Mouse (Mus musculus) MEL (cell line): ENCODE results near the gene Taldo1. TPM values are rescaled to one million over a fixed set of nuclear protein-coding genes. Genes with fewer than 3 reads are reported as not detected.

Source experiments
- DNase-seq: peaks from one replicate; pipeline ENCODE4 v3.0.0; 2011; ENCODE audit warnings: low read depth, low spot score
- H3K27ac ChIP-seq: 2 replicates; pipeline ENCODE4 v1.5.1; 2012; ENCODE audit warnings: low read depth, mild to moderate bottlenecking, control low read depth, low read length, moderate library complexity; ENCODE audit not compliant: control insufficient read depth
- H3K27me3 ChIP-seq, 2 experiments: fragments of 150-350 bp in 1 of 2; sonication (generic) in 1 of 2; 2 replicates each; pipeline ENCODE4 v1.6.1; 2012; ENCODE audit warnings: low read length in 2 of 2, mild to moderate bottlenecking in 2 of 2, improper control_type of control experiment in 1 of 2, moderate library complexity in 1 of 2; ENCODE audit not compliant: insufficient read depth in 2 of 2, control insufficient read depth in 1 of 2
- H3K36me3 ChIP-seq, 2 experiments: 2 replicates each; pipeline ENCODE4 v1.6.1; 2012 to 2014; ENCODE audit warnings: low read length in 2 of 2, improper control_type of control experiment in 1 of 2, inconsistent platforms in 1 of 2, mild to moderate bottlenecking in 1 of 2; ENCODE audit not compliant: insufficient read depth in 2 of 2, control insufficient read depth in 1 of 2
- H3K4me1 ChIP-seq, 2 experiments: fragments of 150-350 bp in 1 of 2; sonication (generic) in 1 of 2; 2 replicates each; pipeline ENCODE4 v1.6.1; 2012; ENCODE audit warnings: low read length in 2 of 2, improper control_type of control experiment in 1 of 2, mild to moderate bottlenecking in 1 of 2; ENCODE audit not compliant: insufficient read depth in 2 of 2, control insufficient read depth in 1 of 2
- H3K4me3 ChIP-seq, 2 experiments: fragments of 150-350 bp in 1 of 2; sonication (generic) in 1 of 2; 2 replicates each; pipeline ENCODE4 v1.5.1; 2012; ENCODE audit warnings: low read depth in 2 of 2, low read length in 2 of 2, mild to moderate bottlenecking in 2 of 2, moderate library complexity in 2 of 2, control low read depth in 1 of 2, improper control_type of control experiment in 1 of 2; ENCODE audit not compliant: control insufficient read depth in 1 of 2, insufficient read depth in 1 of 2
- H3K79me2 ChIP-seq: 2 replicates; pipeline ENCODE4 v1.6.1; 2012; ENCODE audit warnings: mild to moderate bottlenecking, low read length, moderate library complexity; ENCODE audit not compliant: control insufficient read depth, poor library complexity, insufficient read depth
- H3K9ac ChIP-seq: 2 replicates; pipeline ENCODE4 v1.6.1; 2012; ENCODE audit warnings: low read depth, mild to moderate bottlenecking, control low read depth, low read length, moderate library complexity; ENCODE audit not compliant: control insufficient read depth, poor library complexity, severe bottlenecking
- H3K9me3 ChIP-seq: fragments of 150-350 bp; sonication (generic); replicated peaks from 2 replicates; pipeline ENCODE4 v1.6.1; 2012; ENCODE audit warnings: mild to moderate bottlenecking, low read length, improper control_type of control experiment, moderate library complexity; ENCODE audit not compliant: insufficient read depth
- BHLHE40 ChIP-seq: IDR thresholded peaks from 2 replicates; pipeline ENCODE4 v1.6.1; 2012; ENCODE audit warnings: low read depth, mild to moderate bottlenecking, inconsistent platforms, low read length, improper control_type of control experiment, borderline replicate concordance
- CHD1 ChIP-seq: IDR thresholded peaks from 2 replicates; pipeline ENCODE4 v1.6.1; 2012; ENCODE audit warnings: low read depth, mild to moderate bottlenecking, inconsistent platforms, low read length, improper control_type of control experiment
- CTCF ChIP-seq, 3 experiments: IDR thresholded peaks in 2 of 3; conservative IDR thresholded peaks in 1 of 3; 2 replicates each; pipeline ENCODE4 v1.5.1; 2011 to 2012; ENCODE audit warnings: low read length in 3 of 3, low read depth in 2 of 3, mild to moderate bottlenecking in 2 of 3, improper control_type of control experiment in 1 of 3, inconsistent platforms in 1 of 3, mixed read lengths in 1 of 3, moderate library complexity in 1 of 3; ENCODE audit not compliant: control insufficient read depth in 1 of 3, insufficient read depth in 1 of 3, poor library complexity in 1 of 3, severe bottlenecking in 1 of 3
- E2F4 ChIP-seq: IDR thresholded peaks from 2 replicates; pipeline ENCODE4 v1.6.1; 2011; ENCODE audit warnings: low read depth, low read length, improper control_type of control experiment, borderline replicate concordance
- ELF1 ChIP-seq: IDR thresholded peaks from 2 replicates; pipeline ENCODE4 v1.6.1; 2014; ENCODE audit warnings: low read depth, mild to moderate bottlenecking, inconsistent platforms, low read length, improper control_type of control experiment, moderate library complexity
- EP300 ChIP-seq, 2 experiments: IDR thresholded peaks; 2 replicates each; pipeline ENCODE4 v1.6.1; 2011; ENCODE audit warnings: improper control_type of control experiment in 2 of 2, low read length in 2 of 2, low read depth in 1 of 2, mild to moderate bottlenecking in 1 of 2
- GATA1 ChIP-seq: IDR thresholded peaks from 2 replicates; pipeline ENCODE4 v1.6.1; 2011; ENCODE audit warnings: low read depth, low read length, improper control_type of control experiment
- JUND ChIP-seq: IDR thresholded peaks from 2 replicates; pipeline ENCODE4 v1.6.1; 2011; ENCODE audit warnings: low read depth, mild to moderate bottlenecking, improper control_type of control experiment, low read length
- KAT2A ChIP-seq: conservative IDR thresholded peaks from 2 replicates; pipeline ENCODE4 v1.6.1; 2012; ENCODE audit warnings: low read depth, low read length, improper control_type of control experiment, inconsistent platforms
- MAX ChIP-seq: IDR thresholded peaks from 2 replicates; pipeline ENCODE4 v1.6.1; 2011; ENCODE audit warnings: low read length, improper control_type of control experiment
- MEF2A ChIP-seq: IDR thresholded peaks from 2 replicates; pipeline ENCODE4 v1.6.1; 2014; ENCODE audit warnings: low read depth, mild to moderate bottlenecking, inconsistent platforms, low read length, improper control_type of control experiment; ENCODE audit not compliant: poor library complexity, insufficient replicate concordance, severe bottlenecking; ENCODE audit errors: extremely low read depth
- MYB ChIP-seq: IDR thresholded peaks from 2 replicates; pipeline ENCODE4 v1.6.1; 2011; ENCODE audit warnings: mild to moderate bottlenecking, low read depth, low read length, improper control_type of control experiment
- MYC ChIP-seq: IDR thresholded peaks from 2 replicates; pipeline ENCODE4 v1.6.1; 2011; ENCODE audit warnings: low read depth, mild to moderate bottlenecking, low read length, improper control_type of control experiment, moderate library complexity
- NRF1 ChIP-seq: IDR thresholded peaks from 2 replicates; pipeline ENCODE4 v1.6.1; 2014; ENCODE audit warnings: low read depth, mild to moderate bottlenecking, inconsistent platforms, low read length, improper control_type of control experiment, moderate library complexity; ENCODE audit not compliant: poor library complexity, insufficient read depth, severe bottlenecking
- POLR2A ChIP-seq, 2 experiments: IDR thresholded peaks; 2 replicates each; pipeline ENCODE4 v1.6.1; 2011 to 2012; ENCODE audit warnings: low read length in 2 of 2, mild to moderate bottlenecking in 2 of 2, control low read depth in 1 of 2, improper control_type of control experiment in 1 of 2, low read depth in 1 of 2, moderate library complexity in 1 of 2; ENCODE audit not compliant: control insufficient read depth in 1 of 2, insufficient read depth in 1 of 2, poor library complexity in 1 of 2
- POLR2AphosphoS2 ChIP-seq: IDR thresholded peaks from 2 replicates; pipeline ENCODE4 v1.6.1; 2011; ENCODE audit warnings: low read length, improper control_type of control experiment
- POLR2AphosphoS5 ChIP-seq: IDR thresholded peaks from 2 replicates; pipeline ENCODE4 v1.6.1; 2012; ENCODE audit warnings: low read depth, borderline replicate concordance, mild to moderate bottlenecking, inconsistent platforms, low read length, moderate library complexity, mixed read lengths
- RAD21 ChIP-seq: IDR thresholded peaks from 2 replicates; pipeline ENCODE4 v1.6.1; 2011; ENCODE audit warnings: mild to moderate bottlenecking, low read depth, low read length, improper control_type of control experiment
- RCOR1 ChIP-seq: IDR thresholded peaks from 2 replicates; pipeline ENCODE4 v1.6.1; 2012; ENCODE audit warnings: low read depth, mild to moderate bottlenecking, inconsistent platforms, low read length, improper control_type of control experiment
- TAL1 ChIP-seq: IDR thresholded peaks from 2 replicates; pipeline ENCODE4 v1.6.1; 2012; ENCODE audit warnings: mild to moderate bottlenecking, inconsistent platforms, low read length, moderate library complexity, mixed read lengths
- TBP ChIP-seq: IDR thresholded peaks from 2 replicates; pipeline ENCODE4 v1.8.0; 2011; ENCODE audit warnings: low read depth, low read length, improper control_type of control experiment
- UBTF ChIP-seq: IDR thresholded peaks from 2 replicates; pipeline ENCODE4 v1.6.1; 2012; ENCODE audit warnings: low read depth, mild to moderate bottlenecking, inconsistent platforms, low read length, improper control_type of control experiment, moderate library complexity, borderline replicate concordance; ENCODE audit not compliant: insufficient read depth
- USF1 ChIP-seq: IDR thresholded peaks from 2 replicates; pipeline ENCODE4 v1.6.1; 2014; ENCODE audit warnings: low read depth, mild to moderate bottlenecking, inconsistent platforms, low read length, improper control_type of control experiment, moderate library complexity
- ZKSCAN1 ChIP-seq: IDR thresholded peaks from 2 replicates; pipeline ENCODE4 v1.6.1; 2012; ENCODE audit warnings: low read depth, mild to moderate bottlenecking, inconsistent platforms, low read length, improper control_type of control experiment, moderate library complexity
- polyA plus RNA-seq, 2 experiments: library from polyadenylated mRNA; stranded (reverse) in 1 of 2; unstranded in 1 of 2; fragments of >175 nt in 1 of 2; fragments of >200 nt in 1 of 2; gene quantifications; 2 replicates each; pipeline versions ENCODE4 v1.2.1 to v1.2.4; 2012; ENCODE audit warnings: low replicate concordance in 2 of 2, low read depth in 1 of 2; ENCODE audit not compliant: insufficient read length in 2 of 2, insufficient read depth in 1 of 2, missing spikeins in 1 of 2
- total RNA-seq: library from RNA; depleted of rRNA; stranded (reverse); fragments of 300-350 nt; gene quantifications from 2 replicates; pipeline ENCODE4 v1.2.3, GENCODE M21; 2012

The Taldo1 gene
- total and polyA plus RNA-seq, 3 experiments = 298 to 415 TPM; not detected in 1

- TF ChIP-seq E2F4 = no peak
- TF ChIP-seq JUND = 0 out of 2 replicates have a peak, but pooled peaks have one; percentile 54
- no peak for TF ChIP-seq MYB
- peak; percentile 95 for TF ChIP-seq GATA1
- no peak for TF ChIP-seq RAD21
- no peak; the same call in none of the 2 replicates for TF ChIP-seq MAX
- TF ChIP-seq CTCF (IDR thresholded peaks at IDR 0.05 in 2 of 3, conservative IDR thresholded peaks at IDR 0.05 in 1 of 3; ENCODE audit: control insufficient read depth in 1 of 3, insufficient read depth in 1 of 3, low read depth in 2 of 3, low read length in 3 of 3, poor library complexity in 1 of 3, severe bottlenecking in 1 of 3) = no peak
- TF ChIP-seq POLR2A (IDR thresholded peaks at IDR 0.05; ENCODE audit: control insufficient read depth in 1 of 2, insufficient read depth in 1 of 2, low read depth in 1 of 2, low read length in 2 of 2, poor library complexity in 1 of 2) = no peak
- TF ChIP-seq USF1 = no peak
- no peak for TF ChIP-seq NRF1
- no peak for TF ChIP-seq KAT2A
- no peak for TF ChIP-seq UBTF
- TF ChIP-seq TAL1 = peak; percentile 94
- TF ChIP-seq EP300 (IDR thresholded peaks at IDR 0.05; ENCODE audit: low read depth in 1 of 2, low read length in 2 of 2) = peak; percentile 88 to 89
- no peak for TF ChIP-seq POLR2AphosphoS5
Measured at GRCm38 (mm10) chr7:141364349-141365048, 27.5 kb upstream of the Taldo1 start (continued).

- Histone ChIP-seq H3K79me2 (no peaks in the 10 kb centered on the region), H3K27me3 (no peaks in the 10 kb centered on the region), H3K9ac (no peak overlapping the region), H3K27ac (0 out of 2 replicates have a peak overlapping the region, but pooled peaks have one; percentile 3), H3K4me3 (no peak overlapping the region)
- TF ChIP-seq USF1 (no peak), MEF2A (no peak), MYB (no peak), RCOR1 (no peak), CTCF (IDR thresholded peaks at IDR 0.05 in 2 of 3, conservative IDR thresholded peaks at IDR 0.05 in 1 of 3; ENCODE audit: control insufficient read depth in 1 of 3, insufficient read depth in 1 of 3, low read depth in 2 of 3, low read length in 3 of 3, poor library complexity in 1 of 3, severe bottlenecking in 1 of 3) (no peak), MYC (no peak; the same call in 1 of the 2 replicates), ELF1 (no peak), ZKSCAN1 (no peak), BHLHE40 (no peak), JUND (no peak), POLR2AphosphoS5 (no peak), KAT2A (no peak), TAL1 (no peak), TBP (no peak), CHD1 (no peak), POLR2AphosphoS2 (no peak), EP300 (IDR thresholded peaks at IDR 0.05; ENCODE audit: low read depth in 1 of 2, low read length in 2 of 2) (no peak)
- TF ChIP-seq, all 39 proteins: peak for 0
- H3K9me3 ChIP-seq = no peaks in the 10 kb centered on the region
- H3K36me3 ChIP-seq = peaks cover 0 to 21% of the 10 kb centered on the region in 2 experiments; a peak in 2 of 4 replicates
- DNase-seq = no peak
- H3K4me1 ChIP-seq = peaks cover 17 to 22% of the 10 kb centered on the region in 2 experiments
Measured at GRCm38 (mm10) chr7:141365049-141365445, 27.0 kb upstream of the Taldo1 start.
